Mouse (Mus musculus) liver, embryonic 14.5 days (tissue): ENCODE data around the gene Atxn1. TPM values are rescaled to one million over a fixed set of nuclear protein-coding genes. Genes with fewer than 3 reads are reported as not detected.

Source experiments
- ATAC-seq: fragments of 200-750 bp; cut with Nextera tagmentation; 2 replicates; pipeline ENCODE4 v1.8.0; 2017; ENCODE audit warnings: moderate number of reproducible peaks, mild to moderate bottlenecking, moderate library complexity; ENCODE audit not compliant: insufficient read depth
- DNase-seq, 3 experiments: peaks; one replicate each; pipeline ENCODE4 v3.0.0-alpha.2; 2012 to 2013; ENCODE audit warnings: low read depth in 3 of 3, low spot score in 3 of 3
- H3K27ac ChIP-seq: fragments of 300-500 bp; sonication (generic); 2 replicates; pipeline ENCODE4 v1.5.1; 2014; ENCODE audit warnings: moderate library complexity, mild to moderate bottlenecking, control low read depth, inconsistent platforms
- H3K27me3 ChIP-seq: fragments of 300-500 bp; sonication (generic); 2 replicates; pipeline ENCODE4 v1.6.1; 2014; ENCODE audit warnings: mild to moderate bottlenecking, low read length, moderate library complexity; ENCODE audit not compliant: control insufficient read depth, insufficient read depth
- H3K36me3 ChIP-seq: fragments of 300-500 bp; sonication (generic); replicated peaks from 2 replicates; pipeline ENCODE4 v1.6.1; 2014; ENCODE audit warnings: low read depth; ENCODE audit not compliant: control insufficient read depth, insufficient read depth
- H3K4me1 ChIP-seq, 2 experiments: fragments of 200-500 bp in 1 of 2; fragments of 300-500 bp in 1 of 2; sonication (generic) in 1 of 2; replicated peaks; 2 replicates each; pipeline ENCODE4 v1.6.1; 2012 to 2014; ENCODE audit warnings: antibody characterized with exemption in 1 of 2, inconsistent platforms in 1 of 2, low read length in 1 of 2; ENCODE audit not compliant: control insufficient read depth in 2 of 2, insufficient read depth in 2 of 2
- H3K4me2 ChIP-seq: fragments of 300-500 bp; sonication (generic); 2 replicates; pipeline ENCODE4 v1.6.1; 2014; ENCODE audit warnings: low read depth, mild to moderate bottlenecking, control low read depth, moderate library complexity
- H3K4me3 ChIP-seq, 2 experiments: fragments of 200-500 bp in 1 of 2; fragments of 300-500 bp in 1 of 2; sonication (generic) in 1 of 2; 2 replicates each; pipeline ENCODE4 v1.5.1; 2012 to 2014; ENCODE audit warnings: low read depth in 2 of 2, low read length in 2 of 2, mild to moderate bottlenecking in 2 of 2, control low read depth in 1 of 2, inconsistent platforms in 1 of 2, moderate library complexity in 1 of 2; ENCODE audit not compliant: insufficient read depth in 1 of 2
- H3K9ac ChIP-seq: fragments of 300-500 bp; sonication (generic); replicated peaks from 2 replicates; pipeline ENCODE4 v1.6.1; 2014; ENCODE audit warnings: mild to moderate bottlenecking, control low read depth, moderate library complexity
- H3K9me3 ChIP-seq: fragments of 300-500 bp; sonication (generic); 2 replicates; pipeline ENCODE4 v1.6.1; 2016; ENCODE audit warnings: low read length, mixed read lengths; ENCODE audit not compliant: control insufficient read depth
- CTCF ChIP-seq: IDR thresholded peaks from 2 replicates; pipeline ENCODE4 v1.5.1; 2016; ENCODE audit warnings: antibody characterized with exemption, low read depth, control low read depth
- EP300 ChIP-seq: IDR thresholded peaks from 2 replicates; pipeline ENCODE4 v1.6.1; 2016; ENCODE audit warnings: antibody characterized with exemption, low read depth
- WGBS: fragments of 180-500 bp; shearing (Covaris S2); extraction: QIAGEN DNeasy Blood & Tissue Kit; methylation state at CpG from one replicate; pipeline ENCODE4 v1.1.7; 2014; ENCODE audit not compliant: insufficient replicate concordance; 5-methylcytosine and 5-hydroxymethylcytosine counted together
- polyA plus RNA-seq, 2 experiments: library from polyadenylated mRNA; depleted of rRNA in 1 of 2; stranded (reverse) in 1 of 2; unstranded in 1 of 2; fragments of >200 nt; fragmentation: Nextera tagmentation in 1 of 2; extraction: Ambion mirVana in 1 of 2; gene quantifications; 2 replicates each; pipeline versions ENCODE4 v1.2.1 to v1.2.3; 2012 to 2014

The Atxn1 gene
- polyA plus RNA-seq, 2 experiments = 1.0 to 1.2 TPM

- Histone ChIP-seq H3K27ac (no peak overlapping the region), H3K9ac (no peak overlapping the region), H3K27me3 (no peaks in the 10 kb centered on the region), H3K4me2 (no peak overlapping the region), H3K4me1 (peaks cover 4 to 26% of the 10 kb centered on the region in 2 experiments; a peak in 3 of 4 replicates), H3K4me3 (no peak overlapping the region), H3K9me3 (no peaks in the 10 kb centered on the region), H3K36me3 (no peaks in the 10 kb centered on the region)
- WGBS = 82% methylated on average over 7 of the region's 7 CpGs
- TF ChIP-seq EP300 (no peak), CTCF (no peak)
- no peak for ATAC-seq
- DNase-seq = no peak
Observed at GRCm38 (mm10) chr13:45910348-45910747, 54.5 kb downstream of the Atxn1 start.

- no peak for DNase-seq
- WGBS = 71% methylated on average over 6 of the region's 6 CpGs
- ATAC-seq = no peak
- Histone ChIP-seq H3K4me3 (no peak overlapping the region), H3K4me1 (peaks cover 30 to 44% of the 10 kb centered on the region in 2 experiments), H3K27ac (no peak overlapping the region), H3K36me3 (no peaks in the 10 kb centered on the region), H3K9me3 (no peaks in the 10 kb centered on the region), H3K9ac (no peak overlapping the region), H3K4me2 (peak overlapping the region; percentile 31), H3K27me3 (no peaks in the 10 kb centered on the region)
- TF ChIP-seq EP300 = no peak
Observed at GRCm38 (mm10) chr13:45907181-45907691, 57.6 kb downstream of the Atxn1 start.

DNA sequence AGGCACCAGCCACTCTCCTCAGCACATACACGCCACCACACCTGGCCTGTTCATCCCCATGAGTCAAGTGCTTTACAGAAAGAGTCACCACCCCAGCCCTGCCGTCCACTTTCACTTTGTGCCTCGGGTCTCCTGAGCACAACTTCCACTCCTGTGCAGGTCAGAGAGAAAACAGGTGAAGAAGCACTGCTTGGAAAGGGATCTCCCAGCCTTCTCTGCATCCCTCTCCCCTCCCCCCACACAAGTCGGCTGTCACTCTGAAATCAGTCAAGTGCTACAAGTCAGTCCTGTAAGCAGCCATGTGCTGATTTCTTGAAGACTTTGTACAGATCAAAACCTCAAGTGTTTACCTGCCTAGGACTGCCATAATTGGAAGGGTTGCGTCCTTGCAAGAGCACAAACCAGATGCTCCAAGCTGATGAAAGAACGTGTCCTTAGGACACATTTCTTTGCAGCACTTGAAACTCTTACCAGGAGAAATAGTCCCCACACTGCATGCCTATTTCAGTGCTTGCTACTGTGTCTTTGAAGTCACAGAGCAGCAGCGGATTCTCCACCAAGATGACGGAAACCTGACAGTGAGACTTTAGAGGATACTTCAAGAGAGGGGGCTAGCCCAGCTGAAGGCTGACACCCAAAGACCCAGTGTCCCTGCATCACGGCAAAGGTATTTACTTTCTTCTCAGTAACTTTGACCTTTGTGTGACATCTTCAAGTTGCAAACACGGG lies 58.2 kb downstream of the Atxn1 start:
- WGBS = 58% methylated on average over 10 of the region's 10 CpGs
- Histone ChIP-seq H3K27me3 (no peaks in the 10 kb centered on the region), H3K9me3 (no peaks in the 10 kb centered on the region), H3K4me1 (peaks cover 30 to 44% of the 10 kb centered on the region in 2 experiments), H3K4me2 (peak overlapping the region; percentile 31), H3K36me3 (no peaks in the 10 kb centered on the region), H3K27ac (no peak overlapping the region), H3K4me3 (no peak overlapping the region), H3K9ac (no peak overlapping the region)
- no peak for ATAC-seq
- TF ChIP-seq CTCF = no peak
- no peak for TF ChIP-seq EP300
- DNase-seq = no peak

DNA sequence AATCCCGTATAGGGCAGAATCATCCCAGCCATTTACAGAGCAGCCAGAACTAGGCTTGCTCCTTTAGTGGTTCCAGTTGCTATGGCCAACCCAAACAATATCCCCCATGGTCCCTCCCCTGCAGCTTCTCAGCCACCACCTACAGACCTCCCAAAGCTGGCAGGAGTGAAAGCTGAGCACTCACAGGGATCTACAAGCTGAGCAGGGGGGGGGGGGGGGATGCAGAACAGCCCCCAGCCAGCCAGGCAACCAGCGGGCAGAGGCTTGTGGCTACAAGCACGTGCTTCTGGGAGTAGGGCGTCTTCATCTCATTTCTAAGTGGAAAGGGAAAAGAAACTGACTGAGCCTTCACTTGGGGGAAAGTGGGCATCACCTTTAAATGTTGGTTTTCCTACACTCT lies 59.9 kb downstream of the Atxn1 start:
- H3K27ac ChIP-seq = no peak overlapping the region
- no peak overlapping the region for H3K4me3 ChIP-seq
- peak overlapping the region; percentile 34 for H3K9ac ChIP-seq
- no peak for TF ChIP-seq EP300
- TF ChIP-seq CTCF = no peak
- H3K4me1 ChIP-seq = peaks cover 30 to 44% of the 10 kb centered on the region in 2 experiments
- no peaks in the 10 kb centered on the region for H3K27me3 ChIP-seq
- no peaks in the 10 kb centered on the region for H3K36me3 ChIP-seq
- ATAC-seq (no peak), DNase-seq (no peak)
- H3K4me2 ChIP-seq = peak overlapping the region; percentile 56
- H3K9me3 ChIP-seq = no peaks in the 10 kb centered on the region
- 16% methylated on average over 4 of the region's 4 CpGs for WGBS

DNA sequence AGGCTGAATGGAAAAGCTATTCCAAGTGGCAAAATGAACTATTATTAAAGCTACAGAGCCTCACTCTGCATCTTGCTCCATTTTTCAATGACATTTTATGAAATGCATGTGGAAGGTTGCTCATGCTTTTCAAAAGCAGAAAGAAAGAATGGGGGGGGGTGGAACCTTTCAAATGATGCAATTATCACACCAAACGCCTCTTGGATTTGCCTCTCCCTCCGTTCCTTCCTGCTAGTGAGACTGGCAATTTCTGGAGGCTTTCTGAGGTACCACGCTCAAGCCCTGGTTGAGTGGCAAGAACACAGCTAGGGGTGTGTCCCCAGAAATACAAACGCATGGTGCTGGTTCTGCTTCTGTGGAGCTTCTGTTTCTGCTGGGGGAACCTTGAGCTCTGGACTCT lies 60.4 kb downstream of the Atxn1 start:
- peak overlapping the region; percentile 77 for H3K27ac ChIP-seq
- TF ChIP-seq EP300 = no peak
- no peak for TF ChIP-seq CTCF

More for the DNA sequence above, 60.4 kb downstream of the Atxn1 start:
- Histone ChIP-seq H3K4me3 (no peak overlapping the region), H3K27me3 (no peaks in the 10 kb centered on the region), H3K9ac (peak overlapping the region; percentile 34), H3K4me2 (peak overlapping the region; percentile 56), H3K9me3 (no peaks in the 10 kb centered on the region), H3K4me1 (peaks cover 30 to 44% of the 10 kb centered on the region in 2 experiments), H3K36me3 (no peaks in the 10 kb centered on the region)
- DNase-seq (no peak), ATAC-seq (no peak)
- WGBS = 7% methylated on average over 4 of the region's 4 CpGs
